In the genomic region with DNA sequence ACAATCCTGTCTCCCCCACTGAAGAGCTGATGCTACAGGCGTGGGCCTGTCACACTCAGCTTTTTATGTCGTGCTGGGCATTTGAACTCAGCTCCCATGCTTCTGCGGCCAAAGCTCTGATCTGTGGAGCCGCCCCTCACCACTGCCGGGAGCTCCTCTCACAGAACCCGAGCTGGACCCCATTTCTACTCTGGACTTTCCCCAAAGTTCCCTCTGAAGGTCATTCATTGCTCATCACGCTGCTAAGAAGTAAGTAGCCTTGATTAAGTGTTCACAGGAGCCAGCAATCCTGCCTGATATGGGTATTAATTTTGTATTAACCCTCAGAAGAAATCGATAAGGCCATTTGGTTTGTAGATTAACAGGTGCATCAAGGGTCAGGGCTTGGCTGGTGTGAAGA, we compare ENCODE assay signal across 21 mouse cellular contexts. TPM values are rescaled to one million over a fixed set of nuclear protein-coding genes. Genes with fewer than 3 reads are reported as not detected.
"Had no signal": no experiment of that assay in that cellular context is flagged by ENCODE, and none has a peak within 500 bp of the region (broad histone marks: within the 10 kb centered on the region; RNA-seq: fewer than 3 reads in every experiment).

No protein-coding gene starts in this region.

- DNase-seq: kidney, postnatal 14 days; kidney, postnatal 4 days; left cerebral cortex, postnatal 4 days; liver; lung, adult 18-20 months; midbrain, embryonic 14.5 days; right cerebral cortex, adult 18-20 months; right cerebral cortex, postnatal 14 days; right cerebral cortex, postnatal 4 days; thymus, adult 2 months; thymus, postnatal 14 days; thymus, postnatal 4 days had no signal

- H3K36me3 ChIP-seq: limb, embryonic 13.5 days; liver, embryonic 12.5 days; liver, embryonic 15.5 days; lung, embryonic 15.5 days; neural tube, embryonic 12.5 days had no signal

- H3K9me3 ChIP-seq: limb, embryonic 13.5 days; liver, embryonic 12.5 days; liver, embryonic 15.5 days; lung, embryonic 15.5 days; neural tube, embryonic 12.5 days; neural tube, embryonic 15.5 days had no signal

- H3K27ac ChIP-seq: limb, embryonic 13.5 days; liver, embryonic 12.5 days; liver, embryonic 15.5 days; lung, embryonic 15.5 days; neural tube, embryonic 12.5 days; neural tube, embryonic 15.5 days; stomach, postnatal 0 days had no signal

- H3K27me3 ChIP-seq: limb, embryonic 13.5 days; lung, embryonic 15.5 days; neural tube, embryonic 12.5 days; neural tube, embryonic 15.5 days had no signal

- H3K4me1 ChIP-seq: liver, embryonic 12.5 days had no signal

- H3K4me3 ChIP-seq: limb, embryonic 13.5 days; liver, embryonic 12.5 days; liver, embryonic 15.5 days; lung, embryonic 15.5 days; neural tube, embryonic 12.5 days; neural tube, embryonic 15.5 days had no signal

RNA-seq across cellular contexts. Expression of gene Dnaic2, which starts 4.8 kb away (rescaled TPM):
- total RNA-seq: megakaryocyte progenitor cell, adult 5-6 weeks; megakaryocyte-erythroid progenitor cell, adult 5-6 weeks had no signal

RNA-seq across cellular contexts. Expression of gene Kif19a, which starts 42.8 kb away (rescaled TPM):
- total RNA-seq: megakaryocyte progenitor cell, adult 5-6 weeks; megakaryocyte-erythroid progenitor cell, adult 5-6 weeks had no signal
- polyA plus RNA-seq: liver, embryonic 12.5 days had no signal
